Mouse (Mus musculus) embryonic fibroblast, embryonic 13.5 days (primary cell): Measurements from ENCODE around the gene Ranbp2.

Experiments used
- CTCF ChIP-seq: IDR thresholded peaks from 2 replicates; pipeline ENCODE4 v1.5.1; 2011; ENCODE audit warnings: mild to moderate bottlenecking, control low read depth, low read length, moderate library complexity, borderline replicate concordance; ENCODE audit not compliant: insufficient read depth
- POLR2A ChIP-seq: IDR thresholded peaks from 2 replicates; pipeline ENCODE4 v1.6.1; 2011; ENCODE audit warnings: low read depth, mild to moderate bottlenecking, control low read depth, low read length, moderate library complexity

- TF ChIP-seq CTCF (no peak), POLR2A (no peak)
Observed at GRCm38 (mm10) chr10:58529358-58529757, 82.6 kb downstream of the Ranbp2 start.
